Comparison of ENCODE assay signal across 8 mouse cellular contexts in genomic region chr1:85852996-85853689, GRCm38 (mm10). TPM values are rescaled to one million over a fixed set of nuclear protein-coding genes. Genes with fewer than 3 reads are reported as not detected.
DNase-seq lines count a peak whose midpoint lies in the region; ATAC-seq and TF ChIP-seq lines count a peak whose summit lies in the region.

No protein-coding gene starts in this region.

- DNase-seq in 416B (ENCODE audit: low read depth), result peak; percentile 83
- DNase-seq in adrenal gland, postnatal 14 days, result peak; percentile 84
- DNase-seq in embryonic facial prominence, embryonic 10.5 days (ENCODE audit: low spot score), result peak; percentile 70
- peak; percentile 97 for DNase-seq in heart, adult 11 months
- peak; percentile 72 for DNase-seq in kidney, adult 2 months
- DNase-seq in limb, embryonic 11.5 days (ENCODE audit: low spot score), result peak; percentile 76
- DNase-seq in spleen, adult 18-20 months, result peak; percentile 39 to 64

- 91% methylated on average over 2 of the region's 2 CpGs for WGBS in embryonic facial prominence, embryonic 10.5 days
- 75% methylated on average over 2 of the region's 2 CpGs for WGBS in kidney, adult 2 months
- 86% methylated on average over 2 of the region's 2 CpGs for WGBS in limb, embryonic 11.5 days
- WGBS in midbrain, embryonic 15.5 days, result 81% methylated on average over 2 of the region's 2 CpGs

- no peak overlapping the region for H3K4me2 ChIP-seq in limb, embryonic 11.5 days (ENCODE audit: low read depth, severe bottlenecking)
- no peak overlapping the region for H3K4me2 ChIP-seq in midbrain, embryonic 15.5 days

- TF ChIP-seq POLR2A in kidney, adult 2 months (IDR thresholded peaks at IDR 0.05; ENCODE audit: low read depth, low read length), result no peak

- no peak overlapping the region for H3K9ac ChIP-seq in limb, embryonic 11.5 days (ENCODE audit: low read length)
- H3K9ac ChIP-seq in midbrain, embryonic 15.5 days, result no peak overlapping the region

- H3K9me3 ChIP-seq in embryonic facial prominence, embryonic 10.5 days, result no peaks in the 10 kb centered on the region
- no peaks in the 10 kb centered on the region for H3K9me3 ChIP-seq in limb, embryonic 11.5 days (ENCODE audit: control insufficient read depth, low read length)
- no peaks in the 10 kb centered on the region for H3K9me3 ChIP-seq in midbrain, embryonic 15.5 days

- ATAC-seq in limb, embryonic 11.5 days (ENCODE audit: insufficient number of reproducible peaks, low FRiP score, low TSS enrichment, low read depth), result peak; percentile 26; the same call in 1 of the 2 replicates
- peak; percentile 69 for ATAC-seq in midbrain, embryonic 15.5 days (replicated peaks)

- no peak overlapping the region for H3K4me3 ChIP-seq in embryonic facial prominence, embryonic 10.5 days
- H3K4me3 ChIP-seq in kidney, adult 2 months (ENCODE audit: insufficient read depth, low read depth, low read length), result no peak overlapping the region
- H3K4me3 ChIP-seq in limb, embryonic 11.5 days (ENCODE audit: low read depth, low read length), result no peak overlapping the region
- no peak overlapping the region for H3K4me3 ChIP-seq in midbrain, embryonic 15.5 days

- peaks cover 58% of the 10 kb centered on the region for H3K36me3 ChIP-seq in embryonic facial prominence, embryonic 10.5 days (replicated peaks)
- no peaks in the 10 kb centered on the region; the same call in 1 of the 2 replicates for H3K36me3 ChIP-seq in kidney, adult 2 months (ENCODE audit: control insufficient read depth, insufficient read depth, low read length)
- peaks cover 8% of the 10 kb centered on the region for H3K36me3 ChIP-seq in limb, embryonic 11.5 days (ENCODE audit: control insufficient read depth, insufficient read depth, low read length)
- peaks cover 8% of the 10 kb centered on the region; the same call in 1 of the 2 replicates for H3K36me3 ChIP-seq in midbrain, embryonic 15.5 days (replicated peaks)

- no peak overlapping the region for H3K27ac ChIP-seq in embryonic facial prominence, embryonic 10.5 days (replicated peaks)
- H3K27ac ChIP-seq in kidney, adult 2 months (ENCODE audit: insufficient read depth, low read depth, low read length), result no peak overlapping the region
- H3K27ac ChIP-seq in limb, embryonic 11.5 days (replicated peaks; ENCODE audit: low read depth, low read length), result no peak overlapping the region
- H3K27ac ChIP-seq in midbrain, embryonic 15.5 days, result no peak overlapping the region

- peak; percentile 99 for TF ChIP-seq CTCF in kidney, adult 2 months (conservative IDR thresholded peaks at IDR 0.05; ENCODE audit: insufficient read depth, insufficient read length, low read depth, low read length)

- peaks cover 7% of the 10 kb centered on the region for H3K4me1 ChIP-seq in embryonic facial prominence, embryonic 10.5 days
- H3K4me1 ChIP-seq in kidney, adult 2 months (ENCODE audit: control insufficient read depth, insufficient read depth, low read length), result no peaks in the 10 kb centered on the region
- H3K4me1 ChIP-seq in limb, embryonic 11.5 days (ENCODE audit: control insufficient read depth, insufficient read depth, low read length), result no peaks in the 10 kb centered on the region
- no peaks in the 10 kb centered on the region for H3K4me1 ChIP-seq in midbrain, embryonic 15.5 days

- H3K27me3 ChIP-seq in embryonic facial prominence, embryonic 10.5 days (replicated peaks; ENCODE audit: low read depth, poor library complexity, severe bottlenecking), result no peaks in the 10 kb centered on the region
- H3K27me3 ChIP-seq in kidney, adult 2 months (replicated peaks; ENCODE audit: control insufficient read depth, insufficient read depth, low read length), result no peaks in the 10 kb centered on the region
- H3K27me3 ChIP-seq in limb, embryonic 11.5 days (ENCODE audit: control insufficient read depth, insufficient read depth, low read length), result no peaks in the 10 kb centered on the region
- no peaks in the 10 kb centered on the region for H3K27me3 ChIP-seq in midbrain, embryonic 15.5 days (replicated peaks)

RNA-seq across cellular contexts. Expression of gene Itm2c, which starts 40.9 kb away (rescaled TPM):
- 329 and 361 TPM in 2 replicates for total RNA-seq in adrenal gland, postnatal 14 days (2021)
- 168 and 177 TPM in 2 replicates for polyA plus RNA-seq in embryonic facial prominence, embryonic 10.5 days (2016; fragmentation: Nextera tagmentation; extraction: Ambion mirVana)
- polyA plus RNA-seq in kidney, adult 2 months (2012; rRNA removed), result 166 and 198 TPM in 2 replicates
- polyA plus RNA-seq in limb, embryonic 11.5 days (2014; fragmentation: Nextera tagmentation; extraction: Ambion mirVana), result 105 and 125 TPM in 2 replicates
- 233 and 248 TPM in 2 replicates for polyA plus RNA-seq in midbrain, embryonic 15.5 days (2015; fragmentation: Nextera tagmentation; extraction: Ambion mirVana)

RNA-seq across cellular contexts. Expression of gene Cab39, which starts 59.9 kb away (rescaled TPM):
- total RNA-seq in adrenal gland, postnatal 14 days (2021), result 115 and 132 TPM in 2 replicates
- 33.6 and 34.2 TPM in 2 replicates for polyA plus RNA-seq in embryonic facial prominence, embryonic 10.5 days (2016; fragmentation: Nextera tagmentation; extraction: Ambion mirVana)
- 38.1 and 41.8 TPM in 2 replicates for polyA plus RNA-seq in kidney, adult 2 months (2012; rRNA removed)
- 40.3 and 45.2 TPM in 2 replicates for polyA plus RNA-seq in limb, embryonic 11.5 days (2014; fragmentation: Nextera tagmentation; extraction: Ambion mirVana)
- polyA plus RNA-seq in midbrain, embryonic 15.5 days (2015; fragmentation: Nextera tagmentation; extraction: Ambion mirVana), result 53.1 and 54.5 TPM in 2 replicates
